14 mouse cellular contexts compared by ENCODE assay signal in the genomic region with DNA sequence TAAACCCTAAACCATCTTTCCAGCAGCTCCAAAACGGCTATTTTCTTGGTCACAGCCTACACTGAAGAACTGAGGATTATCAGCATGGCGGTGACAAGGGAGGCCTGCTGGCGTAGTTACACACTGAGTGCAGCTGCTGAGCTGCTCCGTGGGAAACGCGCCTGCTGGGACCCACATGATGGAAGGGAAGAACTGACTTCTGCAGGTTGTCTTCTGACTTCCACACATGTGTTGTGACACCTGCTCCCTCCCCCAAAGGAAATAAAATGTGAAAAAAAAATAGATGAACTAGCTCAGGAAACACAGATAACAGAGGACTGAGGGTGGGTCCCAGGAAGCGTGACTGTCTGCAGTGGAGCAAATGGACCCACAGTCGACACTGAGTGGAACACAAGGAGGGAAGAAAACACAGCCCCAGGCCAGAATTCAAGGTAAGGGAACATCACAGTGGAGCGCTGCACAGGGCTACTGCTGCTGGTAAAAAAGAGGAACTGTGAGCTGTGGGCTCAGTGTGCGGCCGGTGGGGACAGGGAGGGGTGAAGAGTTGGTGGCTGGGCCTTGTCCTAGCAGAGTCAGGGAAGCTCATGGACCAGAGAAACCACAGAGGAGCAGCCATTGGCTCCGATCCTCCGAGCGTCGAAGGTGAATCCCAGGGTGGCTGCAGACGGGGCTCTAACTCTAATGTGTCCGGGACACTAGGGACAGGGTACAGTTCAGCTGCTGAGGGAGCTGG. TPM values are rescaled to one million over a fixed set of nuclear protein-coding genes. Genes with fewer than 3 reads are reported as not detected.
A peak's percentile ranks its signal among the peaks of the same experiment; 100 is the strongest.
DNase-seq lines count a peak whose midpoint lies in the region; ATAC-seq and TF ChIP-seq lines count a peak whose summit lies in the region.
"Had no signal": no experiment of that assay in that cellular context is flagged by ENCODE, and none has a peak within 500 bp of the region (broad histone marks: within the 10 kb centered on the region; RNA-seq: fewer than 3 reads in every experiment).

No protein-coding gene starts in this region.

- peaks cover 8% of the 10 kb centered on the region for H3K4me1 ChIP-seq in forebrain, embryonic 13.5 days
- H3K4me1 ChIP-seq in forebrain, embryonic 15.5 days = 0 out of 2 replicates have a peak, but pooled peaks cover 4% of the 10 kb centered on the region
- H3K4me1 ChIP-seq in thymus, adult 2 months (replicated peaks; ENCODE audit: control insufficient read depth, insufficient read depth, low read length) = peaks cover 19% of the 10 kb centered on the region
- H3K4me1 ChIP-seq: embryonic facial prominence, embryonic 13.5 days; limb, embryonic 10.5 days had no signal

- TF ChIP-seq POLR2A in thymus, adult 2 months (IDR thresholded peaks at IDR 0.05; ENCODE audit: control insufficient read depth, extremely low read depth, insufficient read depth, low read length, poor library complexity) = 0 out of 2 replicates have a peak, but pooled peaks have one; percentile 11

- H3K9me3 ChIP-seq in forebrain, embryonic 13.5 days (replicated peaks) = no peaks in the 10 kb centered on the region
- no peaks in the 10 kb centered on the region for H3K9me3 ChIP-seq in forebrain, embryonic 15.5 days
- H3K9me3 ChIP-seq: embryonic facial prominence, embryonic 13.5 days; limb, embryonic 10.5 days had no signal

- H3K36me3 ChIP-seq in forebrain, embryonic 13.5 days (ENCODE audit: poor library complexity, severe bottlenecking) = peaks cover 27% of the 10 kb centered on the region
- H3K36me3 ChIP-seq in forebrain, embryonic 15.5 days = no peaks in the 10 kb centered on the region
- no peaks in the 10 kb centered on the region for H3K36me3 ChIP-seq in thymus, adult 2 months (ENCODE audit: control insufficient read depth, insufficient read depth, low read length)

- H3K27me3 ChIP-seq in forebrain, embryonic 13.5 days = no peaks in the 10 kb centered on the region
- no peaks in the 10 kb centered on the region for H3K27me3 ChIP-seq in forebrain, embryonic 15.5 days
- no peaks in the 10 kb centered on the region for H3K27me3 ChIP-seq in thymus, adult 2 months (ENCODE audit: control insufficient read depth, insufficient read depth, low read length)
- H3K27me3 ChIP-seq: embryonic facial prominence, embryonic 13.5 days had no signal

- no peak overlapping the region for H3K4me2 ChIP-seq in forebrain, embryonic 13.5 days
- no peak overlapping the region for H3K4me2 ChIP-seq in forebrain, embryonic 15.5 days (replicated peaks)
- H3K4me2 ChIP-seq: embryonic facial prominence, embryonic 13.5 days had no signal

- DNase-seq in thymus, adult 2 months = no peak
- DNase-seq in thymus, adult 18-20 months = no peak
- DNase-seq in thymus, postnatal 25 days = peak; percentile 20
- no peak for DNase-seq in urinary bladder, adult 2 months (ENCODE audit: low spot score)
- DNase-seq in layer of hippocampus, adult 8-10 months (ENCODE audit: low spot score in 2 of 2) = no peak
- DNase-seq: cerebellum, adult 9-10 months; lung, postnatal 10 days had no signal

- H3K27ac ChIP-seq in forebrain, embryonic 13.5 days = peak overlapping the region; percentile 51; the same call in 1 of the 2 replicates
- H3K27ac ChIP-seq in forebrain, embryonic 15.5 days (replicated peaks) = no peak overlapping the region
- H3K27ac ChIP-seq in thymus, adult 2 months (ENCODE audit: control insufficient read depth, insufficient read depth, low read length) = peak overlapping the region; percentile 33; the same call in 1 of the 2 replicates
- H3K27ac ChIP-seq: embryonic facial prominence, embryonic 13.5 days; heart, adult 2 months; hindbrain, postnatal 0 days; limb, embryonic 10.5 days had no signal

- no peak for ATAC-seq in forebrain, embryonic 13.5 days
- ATAC-seq in forebrain, embryonic 15.5 days (replicated peaks) = no peak
- ATAC-seq in megakaryocyte progenitor cell, adult 5-6 weeks (replicated peaks; ENCODE audit: poor library complexity) = peak; percentile 93
- ATAC-seq: hindbrain, postnatal 0 days had no signal

- no peak for TF ChIP-seq CTCF in thymus, adult 2 months (IDR thresholded peaks at IDR 0.05; ENCODE audit: borderline replicate concordance, control insufficient read depth, extremely low read depth, insufficient read depth, low read length, poor library complexity)

- no peak overlapping the region for H3K4me3 ChIP-seq in forebrain, embryonic 13.5 days
- H3K4me3 ChIP-seq in forebrain, embryonic 15.5 days = no peak overlapping the region
- peak overlapping the region; percentile 37 for H3K4me3 ChIP-seq in thymus, adult 2 months (ENCODE audit: control insufficient read depth, insufficient read depth, low read length)
- H3K4me3 ChIP-seq: embryonic facial prominence, embryonic 13.5 days; heart, adult 2 months; limb, embryonic 10.5 days had no signal

- H3K9ac ChIP-seq in forebrain, embryonic 13.5 days = no peak overlapping the region
- no peak overlapping the region for H3K9ac ChIP-seq in forebrain, embryonic 15.5 days (replicated peaks)
- H3K9ac ChIP-seq: embryonic facial prominence, embryonic 13.5 days had no signal

- WGBS in forebrain, embryonic 13.5 days = 88% methylated on average over 17 of the region's 17 CpGs
- WGBS in forebrain, embryonic 15.5 days = 85% methylated on average over 17 of the region's 17 CpGs
- WGBS in thymus, adult 2 months = 12% methylated on average over 17 of the region's 17 CpGs

RNA-seq across cellular contexts. Expression of gene Bri3, which starts 32.8 kb away (rescaled TPM):
- 117 and 128 TPM in 2 replicates for polyA plus RNA-seq in forebrain, embryonic 13.5 days (2015; fragmentation: Nextera tagmentation; extraction: Ambion mirVana)
- polyA plus RNA-seq in forebrain, embryonic 15.5 days (2015; fragmentation: Nextera tagmentation; extraction: Ambion mirVana) = 111 and 115 TPM in 2 replicates
- polyA plus RNA-seq in thymus, adult 2 months (2012; rRNA removed) = 70.8 and 76.9 TPM in 2 replicates
- total RNA-seq in megakaryocyte progenitor cell, adult 5-6 weeks (2015) = 23.8 and 25.6 TPM in 2 replicates
- total RNA-seq in megakaryocyte progenitor cell, adult 5-6 weeks (2017) = 7.8 and 15.5 TPM in 2 replicates
- 138 and 144 TPM in 2 replicates for polyA plus RNA-seq in urinary bladder, adult 2 months (2012; rRNA removed)
- total RNA-seq in layer of hippocampus, adult 8-10 months (2022) = 10 to 100 TPM; 55.7 to 78.1 (median 67.5) TPM

RNA-seq across cellular contexts. Expression of gene Tecpr1, which starts 53.6 kb away (rescaled TPM):
- 37.9 and 39.7 TPM in 2 replicates for polyA plus RNA-seq in forebrain, embryonic 13.5 days (2015; fragmentation: Nextera tagmentation; extraction: Ambion mirVana)
- 46.3 and 50.8 TPM in 2 replicates for polyA plus RNA-seq in forebrain, embryonic 15.5 days (2015; fragmentation: Nextera tagmentation; extraction: Ambion mirVana)
- 220 and 240 TPM in 2 replicates for polyA plus RNA-seq in thymus, adult 2 months (2012; rRNA removed)
- 2.0 and 2.3 TPM in 2 replicates for total RNA-seq in megakaryocyte progenitor cell, adult 5-6 weeks (2015)
- total RNA-seq in megakaryocyte progenitor cell, adult 5-6 weeks (2017) = 2.1 and 2.5 TPM in 2 replicates
- 35.0 and 35.3 TPM in 2 replicates for polyA plus RNA-seq in urinary bladder, adult 2 months (2012; rRNA removed)
- 100 to 1,000 TPM; 103 to 120 (median 109) TPM for total RNA-seq in layer of hippocampus, adult 8-10 months (2022)
